Mouse (Mus musculus): Measurements from ENCODE around the gene Fam13a.

The Fam13a gene

GRCm38 (mm10) chr6:58933189-58933913 lies 91.0 kb downstream of the Fam13a start:
- DNase-seq (ENCODE audit: low spot score): no peak

GRCm38 (mm10) chr6:58932515-58933188 lies 91.7 kb downstream of the Fam13a start:
- DNase-seq (ENCODE audit: low spot score): no peak

GRCm38 (mm10) chr6:58931149-58931548 lies 93.2 kb downstream of the Fam13a start:
- DNase-seq (ENCODE audit: low spot score): no peak

GRCm38 (mm10) chr6:58929911-58930431 lies 94.4 kb downstream of the Fam13a start:
- no peak for DNase-seq (ENCODE audit: low spot score)

- no peak for DNase-seq (ENCODE audit: low spot score)
These were observed 96.5 kb downstream of the Fam13a start for GRCm38 (mm10) chr6:58927881-58928280.

- DNase-seq (ENCODE audit: low spot score): no peak
These were observed 101.8 kb downstream of the Fam13a start for GRCm38 (mm10) chr6:58922511-58922910.

GRCm38 (mm10) chr6:58921623-58922022 lies 102.7 kb downstream of the Fam13a start:
- no peak for DNase-seq (ENCODE audit: low spot score)

- DNase-seq (ENCODE audit: low spot score): no peak
These were observed 103.6 kb downstream of the Fam13a start for GRCm38 (mm10) chr6:58920735-58921134.

- no peak for DNase-seq (ENCODE audit: low spot score)
These were observed 107.9 kb downstream of the Fam13a start for GRCm38 (mm10) chr6:58916498-58916897.

- DNase-seq (ENCODE audit: low spot score): no peak
These were observed 110.4 kb downstream of the Fam13a start for GRCm38 (mm10) chr6:58913971-58914370.

- no peak for DNase-seq (ENCODE audit: low spot score)
These were observed 110.8 kb downstream of the Fam13a start for GRCm38 (mm10) chr6:58913551-58913950.

- no peak for DNase-seq (ENCODE audit: low spot score)
These were observed 111.5 kb downstream of the Fam13a start for GRCm38 (mm10) chr6:58912842-58913241.

- DNase-seq (ENCODE audit: low spot score): no peak
These were observed 116.6 kb downstream of the Fam13a start for GRCm38 (mm10) chr6:58907791-58908190.

GRCm38 (mm10) chr6:58907336-58907735 lies 117.0 kb downstream of the Fam13a start:
- DNase-seq (ENCODE audit: low spot score): no peak

GRCm38 (mm10) chr6:58906852-58907261 lies 117.5 kb downstream of the Fam13a start, which contains the start of gene Nap1l5:
TSS of gene Nap1l5 (minus strand) at chr6:58907076.
- peak; percentile 42 for DNase-seq (ENCODE audit: low spot score)

- no peak for DNase-seq (ENCODE audit: low spot score)
These were observed 119.8 kb downstream of the Fam13a start for GRCm38 (mm10) chr6:58904551-58904950.

- DNase-seq (ENCODE audit: low spot score): no peak
These were observed 121.2 kb downstream of the Fam13a start for GRCm38 (mm10) chr6:58903171-58903570.

- no peak for DNase-seq (ENCODE audit: low spot score)
These were observed 123.8 kb downstream of the Fam13a start for GRCm38 (mm10) chr6:58900536-58900935.

- DNase-seq (ENCODE audit: low spot score): no peak
These were observed 125.3 kb downstream of the Fam13a start for GRCm38 (mm10) chr6:58899076-58899475.

GRCm38 (mm10) chr6:58896648-58897047 lies 127.7 kb downstream of the Fam13a start:
- DNase-seq (ENCODE audit: low spot score): no peak

GRCm38 (mm10) chr6:58894994-58895393 lies 129.4 kb downstream of the Fam13a start:
- DNase-seq (ENCODE audit: low spot score): no peak

- DNase-seq (ENCODE audit: low spot score): no peak
These were observed 131.0 kb downstream of the Fam13a start for GRCm38 (mm10) chr6:58893307-58893706.

GRCm38 (mm10) chr6:58889917-58890316 lies 134.4 kb downstream of the Fam13a start:
- DNase-seq (ENCODE audit: low spot score): no peak

Data from testis, postnatal 10 days (tissue).